Mouse (Mus musculus): ENCODE data around the gene Mpp6. TPM values are rescaled to one million over a fixed set of nuclear protein-coding genes. Genes with fewer than 3 reads are reported as not detected.

Mpp6 gene
- total RNA-seq (2023), result 35.2 TPM

GRCm38 (mm10) chr6:50109757-50110378 is at the start of gene Mpp6:
Gene Mpp6 (plus strand): TSS chr6:50110241.

Other genes with a start within 250 kb of the Mpp6 start
- gene Gsdme, start 153.6 kb downstream of the Mpp6 start, total RNA-seq (2023), result 0.68 TPM